Mouse (Mus musculus): ENCODE results near the gene Pip5k1c.

DNA sequence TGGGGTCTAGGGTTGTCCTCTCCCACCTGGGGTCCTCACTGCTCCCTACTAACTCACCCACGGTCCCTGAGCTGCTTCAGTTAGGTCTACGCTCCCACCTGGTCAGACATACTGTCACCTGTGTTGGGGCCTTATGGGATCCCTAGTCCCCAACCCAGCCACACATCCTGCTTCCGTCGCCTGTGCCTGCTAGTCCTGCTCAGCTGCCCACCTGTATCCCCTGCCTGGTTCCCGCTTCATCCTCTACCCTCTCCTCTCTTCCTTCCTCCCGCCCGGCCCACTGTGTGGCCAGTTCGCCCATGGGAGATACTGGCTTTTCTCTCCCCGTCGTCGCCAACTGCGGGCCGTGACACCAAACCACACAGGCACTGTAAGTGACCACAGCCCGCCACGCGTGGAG lies 22.8 kb downstream of the Pip5k1c start:
- TF ChIP-seq POLR2A (IDR thresholded peaks at IDR 0.05; ENCODE audit: borderline replicate concordance, extremely low read depth, low read depth, low read length): no peak
- TF ChIP-seq CTCF (IDR thresholded peaks at IDR 0.05; ENCODE audit: insufficient read depth, low read length): no peak

Data from lung, adult 2 months (tissue).